22 mouse cellular contexts compared by ENCODE assay signal in the genomic region with DNA sequence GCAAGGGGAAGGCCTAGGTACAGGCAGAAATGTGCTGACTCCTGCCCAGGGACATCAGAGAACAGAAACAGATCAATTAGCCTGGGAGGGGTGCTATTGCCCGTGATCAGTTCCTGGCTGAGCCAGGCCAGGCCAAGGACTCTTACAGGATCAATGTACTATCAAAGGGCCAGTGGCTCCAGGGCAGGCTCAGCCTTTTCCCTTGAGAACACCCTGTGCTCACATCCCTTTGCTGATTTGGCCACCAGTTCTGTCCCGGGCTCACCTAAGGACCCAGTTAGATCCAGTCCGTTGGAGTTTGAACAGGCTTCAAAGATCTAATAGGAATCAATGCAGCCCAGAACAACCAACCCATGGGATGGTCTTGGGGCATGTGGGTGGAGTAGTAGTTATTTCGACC. TPM values are rescaled to one million over a fixed set of nuclear protein-coding genes. Genes with fewer than 3 reads are reported as not detected.
DNase-seq lines count a peak whose midpoint lies in the region; TF ChIP-seq lines count a peak whose summit lies in the region.
"Had no signal": no experiment of that assay in that cellular context is flagged by ENCODE, and none has a peak within 500 bp of the region (broad histone marks: within the 10 kb centered on the region; RNA-seq: fewer than 3 reads in every experiment).

No protein-coding gene starts in this region.

- WGBS in kidney, adult 2 months = 62% methylated on average over 4 of the region's 4 CpGs
- WGBS in liver, adult 2 months = 27% methylated on average over 4 of the region's 4 CpGs

- no peak for TF ChIP-seq CTCF in kidney, adult 2 months (conservative IDR thresholded peaks at IDR 0.05; ENCODE audit: insufficient read depth, insufficient read length, low read depth, low read length)
- TF ChIP-seq CTCF in liver, adult 2 months (IDR thresholded peaks at IDR 0.05; ENCODE audit: low read depth, low read length) = no peak

- H3K79me2 ChIP-seq in liver, adult 2 months (ENCODE audit: control insufficient read depth, insufficient read depth, low read length) = no peaks in the 10 kb centered on the region

- H3K4me3 ChIP-seq in kidney, adult 2 months (ENCODE audit: insufficient read depth, low read depth, low read length) = no peak overlapping the region
- H3K4me3 ChIP-seq in liver, adult 2 months (ENCODE audit: insufficient read depth, low read depth, low read length) = no peak overlapping the region
- H3K4me3 ChIP-seq: embryonic facial prominence, embryonic 13.5 days; embryonic facial prominence, embryonic 15.5 days; erythroblast, embryonic 14.5 days; forebrain, embryonic 10.5 days; forebrain, embryonic 12.5 days had no signal

- no peaks in the 10 kb centered on the region for H3K36me3 ChIP-seq in kidney, adult 2 months (ENCODE audit: control insufficient read depth, insufficient read depth, low read length)
- H3K36me3 ChIP-seq in liver, adult 2 months (ENCODE audit: control insufficient read depth, insufficient read depth, low read length) = no peaks in the 10 kb centered on the region
- H3K36me3 ChIP-seq: embryonic facial prominence, embryonic 13.5 days; embryonic facial prominence, embryonic 15.5 days; forebrain, embryonic 10.5 days; forebrain, embryonic 12.5 days had no signal

- DNase-seq in kidney, adult 2 months = no peak
- DNase-seq in kidney, postnatal 36 days = no peak
- peak; percentile 98 for DNase-seq in liver, adult 2 months (ENCODE audit: extremely low read depth, low read depth, low spot score)
- no peak for DNase-seq in liver
- DNase-seq: adrenal gland, adult 2 months; adrenal gland, postnatal 10 days; adrenal gland, postnatal 25 days; embryo, embryonic 11 days had no signal

- no peaks in the 10 kb centered on the region for H3K27me3 ChIP-seq in kidney, adult 2 months (replicated peaks; ENCODE audit: control insufficient read depth, insufficient read depth, low read length)
- H3K27me3 ChIP-seq in liver, adult 2 months (ENCODE audit: control insufficient read depth, insufficient read depth, low read length) = no peaks in the 10 kb centered on the region
- H3K27me3 ChIP-seq: embryonic facial prominence, embryonic 13.5 days; embryonic facial prominence, embryonic 15.5 days; forebrain, embryonic 12.5 days had no signal

- peaks cover 8% of the 10 kb centered on the region for H3K4me1 ChIP-seq in kidney, adult 2 months (ENCODE audit: control insufficient read depth, insufficient read depth, low read length)
- peaks cover 19% of the 10 kb centered on the region for H3K4me1 ChIP-seq in liver, adult 2 months (ENCODE audit: control insufficient read depth, insufficient read depth, low read length)
- H3K4me1 ChIP-seq: embryonic facial prominence, embryonic 13.5 days; embryonic facial prominence, embryonic 15.5 days; forebrain, embryonic 10.5 days; forebrain, embryonic 12.5 days had no signal

- peak overlapping the region; percentile 78 for H3K27ac ChIP-seq in kidney, adult 2 months (ENCODE audit: insufficient read depth, low read depth, low read length)
- H3K27ac ChIP-seq in liver, adult 2 months (replicated peaks; ENCODE audit: insufficient read depth, low read depth, low read length) = peak overlapping the region; percentile 85; the same call in 1 of the 2 replicates
- H3K27ac ChIP-seq: embryonic facial prominence, embryonic 13.5 days; embryonic facial prominence, embryonic 15.5 days; forebrain, embryonic 10.5 days; forebrain, embryonic 12.5 days had no signal

- H3K9ac ChIP-seq in liver, adult 2 months (ENCODE audit: low read depth, low read length) = no peak overlapping the region
- H3K9ac ChIP-seq: embryonic facial prominence, embryonic 13.5 days; embryonic facial prominence, embryonic 15.5 days; forebrain, embryonic 12.5 days had no signal

- no peak for TF ChIP-seq POLR2A in kidney, adult 2 months (IDR thresholded peaks at IDR 0.05; ENCODE audit: low read depth, low read length)
- TF ChIP-seq POLR2A in liver, adult 2 months (IDR thresholded peaks at IDR 0.05; ENCODE audit: extremely low read depth, insufficient read depth, low read length) = no peak

RNA-seq across cellular contexts. Expression of a gene that starts 55.1 kb away (rescaled TPM):
- polyA plus RNA-seq in kidney, adult 2 months (2012; rRNA removed) = 11.7 and 13.0 TPM in 2 replicates
- total RNA-seq in liver, adult 2 months (2014; rRNA removed) = 20.6 and 21.2 TPM in 2 replicates
- polyA plus RNA-seq in liver, adult 2 months (2012; rRNA removed) = 4.5 and 5.9 TPM in 2 replicates
- total RNA-seq: MEL had no signal

RNA-seq across cellular contexts. Expression of a gene that starts 55.5 kb away (rescaled TPM):
- polyA plus RNA-seq in kidney, adult 2 months (2012; rRNA removed) = not detected in 2 replicates
- total RNA-seq in liver, adult 2 months (2014; rRNA removed) = not detected in 2 replicates
- not detected in 2 replicates for polyA plus RNA-seq in liver, adult 2 months (2012; rRNA removed)
- total RNA-seq: adrenal gland, adult 2 months; adrenal gland, postnatal 10 days; adrenal gland, postnatal 25 days; adrenal gland, postnatal 4 days; common myeloid progenitor, adult 5-6 weeks; ES-E14; MEL had no signal
- polyA plus RNA-seq: adrenal gland, adult 2 months; brain, embryonic 14.5 days; C2C12; embryonic facial prominence, embryonic 11.5 days; embryonic facial prominence, embryonic 13.5 days; embryonic facial prominence, embryonic 15.5 days; erythroblast, embryonic 14.5 days; forebrain, embryonic 10.5 days; forebrain, embryonic 12.5 days; forebrain, embryonic 14.5 days; forebrain, embryonic 16.5 days had no signal
